Mouse (Mus musculus): Measurements from ENCODE around the gene Igtp.
"Not testable (repeated sequence)": the region's sequence is repeated elsewhere in the genome, so short reads cannot be mapped to it uniquely, and the experiment has no call there.

GRCm38 (mm10) chr11:58224872-58225271 lies 25.5 kb downstream of the Igtp start:
- not testable (repeated sequence) for TF ChIP-seq CTCF (IDR thresholded peaks at IDR 0.05; ENCODE audit: borderline replicate concordance, extremely low read depth, insufficient read depth, insufficient read length); POLR2A (IDR thresholded peaks at IDR 0.05; ENCODE audit: borderline replicate concordance, extremely low read depth, insufficient read depth, insufficient read length, poor library complexity, severe bottlenecking)
